Mouse (Mus musculus): ENCODE data around the gene Scn5a. TPM values are rescaled to one million over a fixed set of nuclear protein-coding genes. Genes with fewer than 3 reads are reported as not detected.

The Scn5a gene
- total RNA-seq, 2 experiments from 2014 or later: 3.3 to 4.9 TPM

Other genes with a start within 250 kb of the Scn5a start
- 10 to 100 TPM; 66.2 to 66.5 TPM for gene Acaa1a, start 239.3 kb downstream of the Scn5a start, total RNA-seq (2021)
- gene Myd88, start 237.6 kb downstream of the Scn5a start, total RNA-seq (2021): 1 to 10 TPM; 5.0 to 7.2 TPM
- 1 to 10 TPM; 4.0 to 4.4 TPM for gene Xylb, start 221.6 kb downstream of the Scn5a start, total RNA-seq (2021)
- not detected for gene Slc22a14, start 213.5 kb downstream of the Scn5a start, total RNA-seq (2021)
- gene Acvr2b, start 176.9 kb downstream of the Scn5a start, total RNA-seq (2021): 10 to 100 TPM; 11.9 to 12.2 TPM
- 10 to 100 TPM; 26.5 to 26.7 TPM for gene Exog, start 134.1 kb downstream of the Scn5a start, total RNA-seq (2021)
- under 1 TPM; 0.14 to 0.17 TPM for gene Scn10a, start 140.3 kb upstream of the Scn5a start, total RNA-seq (2021)
- gene Scn11a, start 246.4 kb upstream of the Scn5a start, total RNA-seq (2021): under 1 TPM; 0.43 to 0.47 TPM

All from left cerebral cortex, postnatal 10 days (tissue).